Mouse (Mus musculus) ovary, postnatal 36 days (tissue): Measurements from ENCODE around the gene Chst8.

Source experiments
- DNase-seq: peaks from one replicate; pipeline ENCODE4 v3.0.0; 2022; ENCODE audit warnings: low spot score, mixed read lengths

The Chst8 gene

GRCm38 (mm10) chr7:34799950-34800511 lies 12.5 kb downstream of the Chst8 start:
- DNase-seq = no peak

GRCm38 (mm10) chr7:34799404-34799771 lies 13.1 kb downstream of the Chst8 start:
- DNase-seq = no peak

GRCm38 (mm10) chr7:34798441-34799403 lies 13.8 kb downstream of the Chst8 start:
- DNase-seq = peak; percentile 42

- DNase-seq = no peak
Measured at GRCm38 (mm10) chr7:34798039-34798438, 14.5 kb downstream of the Chst8 start.

GRCm38 (mm10) chr7:34790459-34790858 lies 22.1 kb downstream of the Chst8 start:
- DNase-seq = no peak

GRCm38 (mm10) chr7:34787171-34787570 lies 25.3 kb downstream of the Chst8 start:
- DNase-seq = no peak

- DNase-seq = no peak
Measured at GRCm38 (mm10) chr7:34785052-34785451, 27.5 kb downstream of the Chst8 start.

GRCm38 (mm10) chr7:34784469-34784868 lies 28.0 kb downstream of the Chst8 start:
- no peak for DNase-seq

- no peak for DNase-seq
Measured at GRCm38 (mm10) chr7:34781988-34782387, 30.5 kb downstream of the Chst8 start.

GRCm38 (mm10) chr7:34781217-34781616 lies 31.3 kb downstream of the Chst8 start:
- no peak for DNase-seq

- DNase-seq = no peak
Measured at GRCm38 (mm10) chr7:34778426-34778825, 34.1 kb downstream of the Chst8 start.

GRCm38 (mm10) chr7:34775659-34776058 lies 36.9 kb downstream of the Chst8 start:
- DNase-seq = no peak

GRCm38 (mm10) chr7:34774947-34775346 lies 37.6 kb downstream of the Chst8 start:
- DNase-seq = no peak

GRCm38 (mm10) chr7:34774020-34774419 lies 38.5 kb downstream of the Chst8 start:
- DNase-seq = no peak

- DNase-seq = no peak
Measured at GRCm38 (mm10) chr7:34773309-34773708, 39.2 kb downstream of the Chst8 start.

- peak; percentile 61 for DNase-seq
Measured at GRCm38 (mm10) chr7:34769531-34769930, 43.0 kb downstream of the Chst8 start.

- no peak for DNase-seq
Measured at GRCm38 (mm10) chr7:34764250-34765148, 48.0 kb downstream of the Chst8 start.

GRCm38 (mm10) chr7:34759378-34759822 lies 53.1 kb downstream of the Chst8 start:
- DNase-seq = peak; percentile 63

GRCm38 (mm10) chr7:34758721-34759120 lies 53.8 kb downstream of the Chst8 start:
- peak; percentile 54 for DNase-seq

GRCm38 (mm10) chr7:34757513-34757912 lies 55.0 kb downstream of the Chst8 start:
- DNase-seq = no peak

- peak; percentile 35 for DNase-seq
Measured at GRCm38 (mm10) chr7:34753140-34753886, 59.2 kb downstream of the Chst8 start.
